Mouse (Mus musculus): ENCODE results near the gene Tenm2.

Gene Tenm2

GRCm38 (mm10) chr11:36911406-36911805 lies 324.4 kb downstream of the Tenm2 start:
- DNase-seq (ENCODE audit: inconsistent age in 2 of 2, low spot score in 1 of 2), result peak; percentile 5 to 44

DNA sequence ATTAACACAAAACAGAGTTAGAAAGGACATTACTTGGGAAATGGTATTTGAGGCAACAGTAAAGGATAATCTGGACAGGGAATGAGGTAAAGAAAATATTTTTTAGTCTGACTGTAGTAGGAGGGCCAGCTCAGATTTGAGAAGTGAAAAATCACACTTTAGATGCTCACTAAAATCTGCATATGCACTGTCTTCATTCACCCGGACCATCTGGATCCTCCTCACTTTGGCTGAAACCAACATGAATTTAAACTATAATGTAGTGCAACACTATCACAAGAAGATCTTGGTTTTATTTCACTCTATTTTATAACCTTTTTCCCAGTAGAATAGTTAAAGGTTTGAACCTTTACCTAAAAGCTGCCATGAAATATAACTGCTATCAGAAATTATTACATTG lies 326.7 kb downstream of the Tenm2 start:
- DNase-seq (ENCODE audit: inconsistent age in 2 of 2, low spot score in 1 of 2), result no peak

- no peak for DNase-seq (ENCODE audit: inconsistent age in 2 of 2, low spot score in 1 of 2)
Measured at GRCm38 (mm10) chr11:36902302-36902701, 333.5 kb downstream of the Tenm2 start.

- DNase-seq (ENCODE audit: inconsistent age in 2 of 2, low spot score in 1 of 2), result no peak
Measured at GRCm38 (mm10) chr11:36893061-36893460, 342.7 kb downstream of the Tenm2 start.

DNA sequence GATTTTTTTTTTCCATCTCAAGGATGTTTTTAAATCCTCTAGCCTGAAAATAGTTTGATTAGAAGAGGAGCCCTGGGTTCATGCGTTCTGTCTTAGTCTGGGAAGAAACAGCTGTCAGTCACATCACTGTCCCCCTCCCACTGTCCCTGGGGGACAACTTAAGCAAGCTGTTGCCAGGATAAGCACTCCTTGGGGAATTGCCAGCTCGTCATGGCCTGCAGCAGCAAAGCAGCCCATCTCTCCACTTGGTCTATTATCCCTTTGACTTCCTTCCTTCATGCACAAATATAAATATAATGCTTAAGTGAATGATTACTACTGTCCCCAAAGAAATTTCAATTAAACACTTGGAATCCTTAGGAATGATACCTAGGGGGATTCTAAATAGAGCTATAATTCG lies 344.7 kb downstream of the Tenm2 start:
- DNase-seq (ENCODE audit: inconsistent age in 2 of 2, low spot score in 1 of 2), result no peak

DNA sequence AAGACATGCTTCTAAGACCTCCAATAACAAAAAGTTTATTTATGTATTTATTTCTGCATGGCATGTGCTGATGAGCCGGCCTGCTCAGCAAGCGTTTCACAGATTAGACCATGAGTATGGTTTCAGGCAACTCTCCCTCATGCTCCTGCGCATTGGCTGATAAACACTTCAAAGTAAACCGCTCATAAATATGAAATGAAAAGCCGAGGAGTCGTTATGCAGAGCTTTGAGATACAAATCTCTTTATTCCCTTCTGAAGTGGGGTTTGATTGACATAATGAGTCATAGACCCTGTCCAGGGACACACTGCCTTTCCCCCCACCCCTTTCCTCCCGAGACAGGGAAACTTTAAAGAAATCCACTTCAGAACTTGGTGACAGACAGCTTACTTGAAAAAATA lies 348.3 kb downstream of the Tenm2 start:
- peak in 1 of 2 experiments; percentile 29 for DNase-seq (ENCODE audit: inconsistent age in 2 of 2, low spot score in 1 of 2)

GRCm38 (mm10) chr11:36886147-36886546 lies 349.6 kb downstream of the Tenm2 start:
- no peak for DNase-seq (ENCODE audit: inconsistent age in 2 of 2, low spot score in 1 of 2)

- DNase-seq (ENCODE audit: inconsistent age in 2 of 2, low spot score in 1 of 2), result peak in 1 of 2 experiments; percentile 20
Measured at GRCm38 (mm10) chr11:36872961-36873360, 362.8 kb downstream of the Tenm2 start.

- DNase-seq (ENCODE audit: inconsistent age in 2 of 2, low spot score in 1 of 2), result no peak
Measured at GRCm38 (mm10) chr11:36870548-36870947, 365.2 kb downstream of the Tenm2 start.

DNA sequence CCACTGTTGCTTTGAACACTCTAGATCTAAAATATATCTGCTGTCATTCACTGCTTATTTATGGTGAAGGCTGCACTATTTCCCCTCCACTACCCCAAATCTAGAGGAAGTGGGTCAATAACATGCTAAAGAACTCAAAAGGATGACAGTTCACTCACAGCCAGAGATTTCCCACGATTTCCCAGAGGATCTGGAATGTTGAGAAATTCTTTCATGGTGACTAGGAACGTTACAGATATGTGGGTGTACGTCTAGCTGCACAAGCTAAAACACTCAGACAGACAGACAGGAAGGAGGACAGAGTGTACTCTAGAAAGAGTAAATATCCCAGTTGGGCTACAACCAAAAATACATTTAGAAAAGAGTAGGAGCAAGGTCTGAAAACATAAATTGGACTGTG lies 384.1 kb downstream of the Tenm2 start:
- no peak for DNase-seq (ENCODE audit: inconsistent age in 2 of 2, low spot score in 1 of 2)

DNA sequence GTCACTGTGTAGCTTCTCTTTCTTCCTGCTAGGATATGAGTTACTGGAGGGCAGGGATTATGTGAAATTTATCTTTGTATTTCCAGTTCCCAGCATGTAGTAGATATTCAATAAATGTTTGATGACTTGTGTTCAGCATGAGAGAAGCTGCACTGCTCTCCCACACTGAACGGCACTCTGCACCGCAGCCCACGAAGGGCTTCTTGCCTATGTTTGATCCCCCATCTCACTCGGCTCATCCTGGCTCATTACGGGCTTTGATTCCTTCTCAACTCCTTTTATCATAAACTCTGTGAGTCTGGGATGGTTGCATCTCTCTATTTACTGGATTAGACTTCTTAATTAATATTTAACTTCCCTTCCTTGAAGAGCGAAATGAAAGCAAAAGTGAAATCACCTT lies 388.3 kb downstream of the Tenm2 start:
- no peak for DNase-seq (ENCODE audit: inconsistent age in 2 of 2, low spot score in 1 of 2)

- no peak for DNase-seq (ENCODE audit: inconsistent age in 2 of 2, low spot score in 1 of 2)
Measured at GRCm38 (mm10) chr11:36832855-36833254, 402.9 kb downstream of the Tenm2 start.

DNA sequence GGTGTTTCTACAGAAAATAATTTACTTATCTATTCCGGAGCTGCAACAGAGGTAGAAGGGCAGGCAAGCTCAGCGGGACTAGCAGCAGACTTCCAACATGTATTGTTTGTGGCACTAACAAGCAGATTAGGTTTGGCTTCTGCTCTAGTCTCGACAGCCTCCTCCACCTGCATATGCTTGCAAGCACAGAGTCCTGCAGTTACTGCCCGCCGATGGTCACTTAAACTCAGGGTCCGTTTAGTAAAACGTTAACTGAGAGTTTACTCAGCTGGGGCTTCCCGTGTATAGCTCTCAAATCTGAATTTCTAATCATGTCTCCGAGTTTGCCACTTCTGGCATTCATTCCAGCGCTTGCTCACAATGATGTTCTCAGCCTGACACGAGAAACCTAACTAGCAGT lies 404.3 kb downstream of the Tenm2 start:
- no peak for DNase-seq (ENCODE audit: inconsistent age in 2 of 2, low spot score in 1 of 2)

DNA sequence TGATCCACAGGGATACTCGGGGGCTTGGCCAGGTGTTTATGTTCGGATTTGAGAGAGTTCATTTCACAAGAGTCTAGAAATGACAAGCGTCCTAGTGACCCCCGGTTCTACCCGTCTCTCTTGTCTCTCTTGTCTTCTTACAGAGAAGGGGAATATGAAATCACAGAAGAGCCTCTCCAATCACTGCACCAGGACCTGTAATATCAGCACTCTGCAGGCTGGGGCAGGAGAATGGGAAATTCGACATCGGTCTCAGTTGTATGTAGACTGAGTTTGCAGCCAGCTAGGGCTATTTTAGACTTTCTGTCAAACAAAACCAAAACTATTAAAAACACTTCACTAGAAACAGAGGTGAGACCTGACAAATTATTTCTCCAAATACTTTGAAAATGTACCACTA lies 411.1 kb downstream of the Tenm2 start:
- DNase-seq (ENCODE audit: inconsistent age in 2 of 2, low spot score in 1 of 2), result no peak

- no peak for DNase-seq (ENCODE audit: inconsistent age in 2 of 2, low spot score in 1 of 2)
Measured at GRCm38 (mm10) chr11:36804615-36805014, 431.1 kb downstream of the Tenm2 start.

GRCm38 (mm10) chr11:36802208-36802631 lies 433.5 kb downstream of the Tenm2 start:
- no peak for DNase-seq (ENCODE audit: inconsistent age in 2 of 2, low spot score in 1 of 2)

DNA sequence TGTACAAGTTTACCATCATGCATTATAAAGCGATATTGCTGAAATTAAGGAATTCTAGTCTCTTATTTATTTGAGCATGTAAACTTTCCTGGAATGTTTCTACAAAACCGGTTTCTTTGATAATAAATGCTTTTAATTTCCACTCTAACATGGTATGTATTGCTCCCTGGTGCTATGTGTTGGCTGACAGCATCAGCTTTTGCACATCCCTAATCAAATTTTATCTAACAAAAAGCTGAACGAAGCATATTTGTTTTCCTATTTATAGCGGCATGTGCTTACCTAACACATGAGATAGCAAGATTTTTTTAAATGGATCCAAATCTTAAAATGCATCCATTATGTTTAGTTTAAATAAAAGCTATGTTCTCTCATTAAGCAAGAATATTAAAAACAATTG lies 434.1 kb downstream of the Tenm2 start:
- no peak for DNase-seq (ENCODE audit: inconsistent age in 2 of 2, low spot score in 1 of 2)

DNA sequence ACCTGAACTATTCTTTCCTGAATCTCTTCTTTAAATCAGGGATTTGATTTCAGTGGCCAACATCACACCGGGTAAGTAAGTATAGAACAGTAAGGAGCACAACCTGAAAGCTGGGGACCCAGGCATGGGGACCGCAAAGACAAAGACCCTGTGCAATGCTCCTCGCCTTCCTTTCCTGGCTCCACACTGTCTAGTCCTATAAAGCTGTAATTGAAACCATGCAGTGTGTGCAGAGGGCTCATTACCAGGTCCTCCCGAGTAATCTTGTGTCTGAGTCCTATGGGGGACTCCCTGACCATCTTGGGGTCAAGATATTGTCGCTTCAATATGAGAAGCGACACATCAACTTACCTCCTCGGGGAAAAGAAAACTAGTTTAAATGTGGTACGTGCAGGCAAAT lies 436.4 kb downstream of the Tenm2 start:
- DNase-seq (ENCODE audit: inconsistent age in 2 of 2, low spot score in 1 of 2), result no peak

DNA sequence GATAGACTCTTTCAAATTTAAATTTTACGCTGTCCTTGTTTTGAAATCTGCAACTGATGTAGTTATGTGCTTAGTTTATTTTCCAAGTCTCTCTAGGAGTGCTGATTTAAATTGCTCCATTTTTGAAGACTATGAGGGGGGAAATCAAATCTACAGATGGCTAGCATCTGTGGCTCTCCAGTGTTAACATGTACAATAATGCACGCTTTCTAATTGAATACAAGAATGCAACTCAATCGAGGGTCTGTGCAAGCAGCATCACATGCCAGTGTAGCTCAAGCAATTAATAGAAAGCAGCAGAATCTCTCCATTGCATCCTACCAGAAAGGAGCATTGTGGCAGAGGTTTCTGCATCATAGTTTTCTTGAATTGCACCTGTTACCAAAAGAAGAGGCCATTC lies 477.8 kb downstream of the Tenm2 start:
- no peak for DNase-seq (ENCODE audit: inconsistent age in 2 of 2, low spot score in 1 of 2)

DNA sequence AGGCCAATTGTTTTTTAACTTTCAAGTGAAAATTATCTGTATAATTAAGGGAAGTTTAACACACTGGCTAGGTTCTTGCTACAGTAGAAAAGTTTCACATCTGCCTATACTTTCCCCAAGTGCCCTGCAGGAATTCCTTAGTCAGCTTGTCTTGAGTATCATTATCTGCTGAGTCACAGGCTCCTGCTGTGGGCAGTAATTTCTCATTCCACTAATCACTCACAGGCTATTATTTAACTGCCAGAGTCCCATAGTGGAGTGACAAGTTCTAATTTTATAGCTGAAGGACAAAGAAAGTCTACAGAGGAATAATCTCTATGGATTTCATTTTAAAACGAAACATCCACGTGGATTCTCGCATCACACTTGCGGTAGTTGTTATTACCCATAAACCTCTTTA lies 489.5 kb downstream of the Tenm2 start:
- DNase-seq (ENCODE audit: inconsistent age in 2 of 2, low spot score in 1 of 2), result no peak

- DNase-seq (ENCODE audit: inconsistent age in 2 of 2, low spot score in 1 of 2), result no peak
Measured at GRCm38 (mm10) chr11:36727800-36728199, 508.0 kb downstream of the Tenm2 start.

DNA sequence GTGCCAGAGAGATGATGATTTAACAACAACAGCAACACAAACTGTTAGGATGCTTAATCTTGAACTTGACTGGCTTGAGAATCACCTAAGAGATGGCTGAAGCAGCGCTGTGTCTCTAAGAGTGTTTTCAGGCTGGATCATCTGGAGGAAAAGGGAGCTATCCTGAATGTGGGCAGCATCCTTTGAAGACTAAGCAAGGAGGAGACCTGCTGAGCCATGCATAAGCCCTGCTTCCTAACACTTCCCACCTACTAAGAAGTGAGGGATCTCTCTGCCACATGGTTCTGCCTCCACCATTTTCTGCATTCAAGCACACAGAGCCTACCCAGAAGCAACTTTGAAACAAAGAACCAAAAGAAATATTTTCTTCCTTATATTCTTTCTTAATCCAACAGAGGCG lies 532.9 kb downstream of the Tenm2 start:
- DNase-seq (ENCODE audit: inconsistent age in 2 of 2, low spot score in 1 of 2), result no peak

DNA sequence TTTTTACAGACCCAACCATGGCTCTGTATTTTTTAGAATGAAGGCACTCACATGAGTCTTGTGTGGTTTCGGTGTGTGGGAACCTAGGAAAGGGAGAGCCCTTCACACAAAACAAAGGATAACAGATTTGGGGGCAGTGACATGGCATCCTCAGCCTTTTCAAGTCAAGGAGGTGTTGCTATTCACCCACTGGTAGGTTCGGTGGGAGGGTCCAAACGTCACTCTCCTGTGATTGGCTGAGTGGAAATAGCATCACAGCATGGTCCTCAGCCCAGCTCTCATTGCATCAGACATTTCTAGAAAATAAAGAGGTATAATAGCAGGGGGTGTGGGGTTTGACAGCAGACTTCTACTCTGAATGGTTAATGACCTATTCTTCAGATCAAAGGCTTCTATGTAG lies 534.8 kb downstream of the Tenm2 start:
- no peak for DNase-seq (ENCODE audit: inconsistent age in 2 of 2, low spot score in 1 of 2)

GRCm38 (mm10) chr11:36700131-36700530 lies 535.6 kb downstream of the Tenm2 start:
- no peak for DNase-seq (ENCODE audit: inconsistent age in 2 of 2, low spot score in 1 of 2)
